Mouse (Mus musculus): ENCODE measurements around the gene Pdzk1ip1. TPM values are rescaled to one million over a fixed set of nuclear protein-coding genes. Genes with fewer than 3 reads are reported as not detected.

Pdzk1ip1 gene
- not detected for polyA plus RNA-seq (2014; fragmentation: Illumina TruSeq; extraction: RNeasy Lipid Tissue Mini Kit (QIAGEN cat#74804); ENCODE audit: low replicate concordance)

GRCm38 (mm10) chr4:115088611-115089338, at the start of gene Pdzk1ip1:
TSS of gene Pdzk1ip1 (plus strand) at chr4:115088708.

DNA sequence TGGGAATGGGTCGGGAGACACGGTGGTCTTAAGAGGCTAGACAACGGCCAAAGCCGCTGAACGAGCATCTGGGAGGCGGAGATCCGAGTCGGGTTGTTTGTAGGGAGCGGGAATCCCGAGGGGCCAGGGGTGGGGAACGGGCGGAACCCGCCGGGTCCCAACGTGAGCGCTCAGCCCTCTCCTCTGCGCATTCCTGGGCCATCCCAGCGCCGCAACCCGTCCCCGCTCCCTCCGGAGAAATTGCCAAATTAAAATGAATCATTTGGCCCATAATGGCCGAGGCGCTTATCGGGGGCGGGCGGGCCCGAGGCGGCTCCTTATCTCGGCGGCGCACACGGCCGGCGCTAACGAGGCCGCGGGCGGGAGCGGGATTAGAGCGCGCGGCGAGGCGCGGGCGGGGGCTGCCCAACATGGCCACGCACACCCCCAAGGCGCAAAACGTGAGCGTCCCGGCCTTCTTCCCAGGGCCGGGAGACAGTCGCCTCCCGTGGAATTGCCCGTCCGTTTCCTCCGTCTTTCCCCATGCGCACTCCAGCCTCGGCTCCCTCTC, 32.1 kb upstream of the Pdzk1ip1 start, which contains the start of gene Tal1:
Gene Tal1, plus strand, starts transcription at position 56 of the 550 bp plus-strand sequence.

DNA sequence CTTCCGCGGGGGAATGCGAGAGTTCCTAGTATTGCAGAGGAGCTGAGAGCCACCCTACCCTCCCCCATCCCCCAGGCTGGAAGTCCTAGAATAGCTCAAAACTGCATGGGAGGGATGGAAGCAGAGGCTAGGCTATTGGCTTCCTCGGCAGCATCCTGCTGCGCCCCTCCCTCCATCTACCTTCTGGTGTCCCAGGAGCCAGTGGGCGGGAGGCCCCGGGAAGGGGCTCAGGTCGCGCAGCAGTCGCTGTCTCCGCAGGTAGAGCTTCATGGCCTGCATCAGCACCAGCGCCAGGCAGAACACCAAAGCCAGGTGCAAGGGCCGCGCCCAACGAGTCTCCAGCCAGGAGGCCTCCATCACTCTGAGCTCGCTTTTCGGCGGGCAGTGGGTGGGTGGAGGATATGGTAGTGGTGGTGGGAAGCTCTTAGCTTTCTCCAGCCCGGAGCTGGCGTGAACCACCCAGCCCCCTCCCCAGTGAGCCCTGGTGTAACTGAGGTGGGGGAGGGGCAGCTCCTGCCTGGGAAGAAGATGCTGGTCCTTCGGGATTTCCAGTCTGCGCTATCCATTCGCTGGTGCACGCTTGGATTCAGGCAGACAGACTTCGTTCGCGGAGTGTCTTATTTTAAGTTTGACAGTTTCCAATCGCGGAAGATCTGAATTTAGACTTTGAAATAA, 45.2 kb downstream of the Pdzk1ip1 start, which contains the start of gene Cyp4x1:
Gene Cyp4x1, minus strand, starts transcription at position 661 of the 675 bp plus-strand sequence.

Other genes starting within 250 kb of the Pdzk1ip1 start
- gene Foxd2, start 179.8 kb upstream of the Pdzk1ip1 start, polyA plus RNA-seq (2014; fragmentation: Illumina TruSeq; extraction: RNeasy Lipid Tissue Mini Kit (QIAGEN cat#74804); ENCODE audit: low replicate concordance): not detected
- not detected for gene Foxe3, start 162.7 kb upstream of the Pdzk1ip1 start, polyA plus RNA-seq (2014; fragmentation: Illumina TruSeq; extraction: RNeasy Lipid Tissue Mini Kit (QIAGEN cat#74804); ENCODE audit: low replicate concordance)
- gene Cmpk1, start 101.5 kb upstream of the Pdzk1ip1 start, polyA plus RNA-seq (2014; fragmentation: Illumina TruSeq; extraction: RNeasy Lipid Tissue Mini Kit (QIAGEN cat#74804); ENCODE audit: low replicate concordance): 1,673 TPM
- 4.6 TPM for gene Stil, start 88.5 kb upstream of the Pdzk1ip1 start, polyA plus RNA-seq (2014; fragmentation: Illumina TruSeq; extraction: RNeasy Lipid Tissue Mini Kit (QIAGEN cat#74804); ENCODE audit: low replicate concordance)
- gene Tal1, start 32.3 kb upstream of the Pdzk1ip1 start, polyA plus RNA-seq (2014; fragmentation: Illumina TruSeq; extraction: RNeasy Lipid Tissue Mini Kit (QIAGEN cat#74804); ENCODE audit: low replicate concordance): 0.97 TPM
- 0.11 TPM for gene Cyp4x1, start 45.6 kb downstream of the Pdzk1ip1 start, polyA plus RNA-seq (2014; fragmentation: Illumina TruSeq; extraction: RNeasy Lipid Tissue Mini Kit (QIAGEN cat#74804); ENCODE audit: low replicate concordance)
- gene Cyp4a29, start 153.4 kb downstream of the Pdzk1ip1 start, polyA plus RNA-seq (2014; fragmentation: Illumina TruSeq; extraction: RNeasy Lipid Tissue Mini Kit (QIAGEN cat#74804); ENCODE audit: low replicate concordance): not detected
- not detected for gene Cyp4a12a, start 210.3 kb downstream of the Pdzk1ip1 start, polyA plus RNA-seq (2014; fragmentation: Illumina TruSeq; extraction: RNeasy Lipid Tissue Mini Kit (QIAGEN cat#74804); ENCODE audit: low replicate concordance)

Data from small intestine, adult 10 weeks (tissue).